Mouse (Mus musculus) midbrain, postnatal 0 days (tissue): Measurements from ENCODE around the gene Ddc. TPM values are rescaled to one million over a fixed set of nuclear protein-coding genes. Genes with fewer than 3 reads are reported as not detected.

Experiments
- ATAC-seq: fragments of 200-750 bp; cut with Nextera tagmentation; 2 replicates; pipeline ENCODE4 v1.8.0; 2017; ENCODE audit warnings: moderate number of reproducible peaks, mild to moderate bottlenecking, moderate TSS enrichment, moderate library complexity; ENCODE audit not compliant: low FRiP score
- DNase-seq: peaks from one replicate; pipeline ENCODE4 v3.0.0-alpha.2; 2015; ENCODE audit warnings: low spot score
- H3K27ac ChIP-seq: fragments of 300-500 bp; sonication (generic); 2 replicates; pipeline ENCODE4 v1.5.1; 2014; ENCODE audit warnings: low read depth, mild to moderate bottlenecking, low read length, mixed read lengths
- H3K27me3 ChIP-seq: fragments of 300-500 bp; sonication (generic); 2 replicates; pipeline ENCODE4 v1.6.1; 2014; ENCODE audit warnings: low read length, control low read depth, mixed read lengths; ENCODE audit not compliant: insufficient read depth
- H3K36me3 ChIP-seq: fragments of 300-500 bp; sonication (generic); 2 replicates; pipeline ENCODE4 v1.6.1; 2014; ENCODE audit warnings: low read length, control low read depth, mixed read lengths; ENCODE audit not compliant: insufficient read depth
- H3K4me1 ChIP-seq: fragments of 300-500 bp; sonication (generic); 2 replicates; pipeline ENCODE4 v1.6.1; 2014; ENCODE audit warnings: mild to moderate bottlenecking, control low read depth, antibody characterized with exemption, low read length, mixed read lengths; ENCODE audit not compliant: insufficient read depth
- H3K4me2 ChIP-seq: fragments of 300-500 bp; sonication (generic); 2 replicates; pipeline ENCODE4 v1.6.1; 2014; ENCODE audit warnings: low read depth, mild to moderate bottlenecking, low read length, mixed read lengths; ENCODE audit not compliant: poor library complexity, severe bottlenecking
- H3K4me3 ChIP-seq: fragments of 300-500 bp; sonication (generic); 2 replicates; pipeline ENCODE4 v1.5.1; 2014; ENCODE audit warnings: low read depth, mild to moderate bottlenecking, low read length, moderate library complexity
- H3K9ac ChIP-seq: fragments of 300-500 bp; sonication (generic); replicated peaks from 2 replicates; pipeline ENCODE4 v1.6.1; 2014; ENCODE audit warnings: mild to moderate bottlenecking, low read length, moderate library complexity, mixed read lengths; ENCODE audit not compliant: poor library complexity, severe bottlenecking
- H3K9me3 ChIP-seq: fragments of 300-500 bp; sonication (generic); 2 replicates; pipeline ENCODE4 v1.6.1; 2016; ENCODE audit warnings: low read length, control low read depth
- CTCF ChIP-seq: IDR thresholded peaks from 2 replicates; pipeline ENCODE4 v1.5.1; 2016; ENCODE audit warnings: antibody characterized with exemption, mild to moderate bottlenecking
- WGBS: fragments of 180-500 bp; shearing (Covaris S2); extraction: QIAGEN DNeasy Blood & Tissue Kit; methylation state at CpG from one replicate; pipeline ENCODE4 v1.1.7; 2014; 5-methylcytosine and 5-hydroxymethylcytosine counted together
- polyA plus RNA-seq: library from polyadenylated mRNA; unstranded; fragments of >200 nt; fragmentation: Nextera tagmentation; extraction: Ambion mirVana; gene quantifications from 2 replicates; pipeline ENCODE4 v1.2.1, GENCODE M21; 2015
- total RNA-seq: library from RNA; depleted of rRNA; stranded (reverse); fragments of >200 nt; gene quantifications from 2 replicates; pipeline ENCODE4 v1.2.3, GENCODE M21; 2014; rRNA removed

Ddc gene
- total and polyA plus RNA-seq, 2 experiments from 2014 or later = 23.0 to 27.4 TPM

GRCm38 (mm10) chr11:11765414-11765813 is 132.5 kb downstream of the Ddc start:
- WGBS = 73% methylated on average over 1 of the region's 1 CpGs
- Histone ChIP-seq H3K4me1 (no peaks in the 10 kb centered on the region), H3K9ac (no peak overlapping the region), H3K36me3 (no peaks in the 10 kb centered on the region), H3K27me3 (no peaks in the 10 kb centered on the region), H3K4me2 (no peak overlapping the region), H3K4me3 (no peak overlapping the region), H3K9me3 (no peaks in the 10 kb centered on the region), H3K27ac (no peak overlapping the region)
- no peak for TF ChIP-seq CTCF
- DNase-seq = no peak
- ATAC-seq = no peak

Other genes with a start within 250 kb of the Ddc start
- gene Ikzf1, start 213.1 kb downstream of the Ddc start, total RNA-seq = 3.9 and 4.5 TPM in 2 replicates
- gene Ikzf1, start 213.1 kb downstream of the Ddc start, polyA plus RNA-seq = 1.2 and 1.5 TPM in 2 replicates
- gene Fignl1, start 89.2 kb downstream of the Ddc start, total RNA-seq = 4.4 and 5.2 TPM in 2 replicates
- gene Fignl1, start 89.2 kb downstream of the Ddc start, polyA plus RNA-seq = 2.2 and 3.7 TPM in 2 replicates
- gene Grb10, start 140.5 kb upstream of the Ddc start, total RNA-seq = 94.0 and 110 TPM in 2 replicates
- gene Grb10, start 140.5 kb upstream of the Ddc start, polyA plus RNA-seq = 43.9 and 44.0 TPM in 2 replicates